Mouse (Mus musculus) retina, postnatal 1 day (tissue): ENCODE measurements around the gene Ap3b1.
A peak's percentile ranks its signal among the peaks of the same experiment; 100 is the strongest.

Source experiments
- DNase-seq: peaks from one replicate; pipeline ENCODE4 v3.0.0-alpha.2; 2012

The Ap3b1 gene

DNA sequence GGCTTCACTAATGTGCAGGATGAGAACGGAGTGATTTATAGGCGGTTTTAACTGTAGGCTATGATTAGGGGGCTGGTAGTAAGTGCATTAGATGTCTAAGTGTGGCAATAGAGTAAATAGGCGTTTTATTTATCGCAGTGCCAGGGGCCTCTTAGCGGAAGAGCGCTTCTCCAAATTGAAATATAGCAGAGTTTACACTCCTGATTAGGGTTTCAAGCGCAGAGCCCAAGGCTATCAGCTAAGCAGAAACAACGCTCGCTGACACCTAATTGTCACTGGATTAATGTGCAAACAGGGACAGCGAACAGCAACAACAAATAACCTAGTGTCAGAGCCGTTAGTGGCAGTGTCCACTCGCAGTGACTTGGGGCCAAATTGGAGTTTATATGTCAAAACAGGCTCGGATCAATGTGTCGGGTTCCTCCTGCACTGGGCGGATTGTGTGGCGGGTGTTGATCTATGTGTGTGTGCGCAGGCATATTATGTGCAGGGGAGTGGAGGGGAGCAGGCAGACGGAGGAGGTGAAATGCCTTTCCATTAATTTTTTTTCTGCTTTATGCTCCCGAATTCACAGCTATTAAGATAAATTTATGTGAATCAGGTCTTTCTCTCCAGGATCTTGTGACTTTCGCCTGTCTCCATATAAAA lies 237.8 kb downstream of the Ap3b1 start:
- peak; percentile 29 for DNase-seq

GRCm38 (mm10) chr13:94599718-94600117 lies 241.0 kb downstream of the Ap3b1 start:
- no peak for DNase-seq

DNA sequence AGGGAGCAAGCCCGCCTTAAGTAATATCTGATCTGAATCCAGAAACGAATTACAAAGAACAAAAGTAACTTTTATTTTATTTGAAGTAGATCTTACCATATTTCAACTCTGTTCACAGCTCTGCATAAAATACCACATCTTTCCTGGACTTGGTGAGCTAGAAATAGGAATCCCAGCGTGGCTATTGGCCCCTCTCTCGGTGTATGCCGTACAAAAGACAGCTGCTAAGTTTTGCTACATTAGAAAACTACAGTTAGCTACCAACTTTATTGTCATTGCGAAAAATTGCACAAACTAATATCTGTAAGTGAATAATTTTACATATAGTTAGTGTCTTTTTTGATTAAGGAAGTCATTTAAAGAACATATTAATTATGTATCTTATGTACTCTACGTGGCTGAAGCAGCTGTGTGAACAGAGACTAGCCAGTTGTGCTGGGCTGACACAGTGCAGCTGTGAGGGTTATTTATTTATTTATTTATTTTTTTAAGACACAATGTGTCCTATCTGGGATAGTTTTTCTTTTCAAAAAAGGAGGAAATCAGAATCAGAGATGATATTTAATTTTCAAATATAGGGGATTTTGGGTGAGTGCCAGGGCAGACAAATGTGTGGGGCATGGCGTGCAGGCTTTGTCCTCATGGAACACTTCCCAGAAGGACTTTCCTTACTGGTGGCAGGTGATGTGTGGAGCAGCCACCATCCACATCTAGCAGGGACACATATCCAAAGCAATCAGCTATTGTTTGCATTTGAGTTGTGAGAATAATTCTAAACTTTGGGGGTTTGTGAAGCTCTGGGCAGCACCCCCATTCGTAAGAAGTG lies 248.5 kb downstream of the Ap3b1 start:
- no peak for DNase-seq

GRCm38 (mm10) chr13:94607861-94608223 lies 249.1 kb downstream of the Ap3b1 start:
- no peak for DNase-seq

DNA sequence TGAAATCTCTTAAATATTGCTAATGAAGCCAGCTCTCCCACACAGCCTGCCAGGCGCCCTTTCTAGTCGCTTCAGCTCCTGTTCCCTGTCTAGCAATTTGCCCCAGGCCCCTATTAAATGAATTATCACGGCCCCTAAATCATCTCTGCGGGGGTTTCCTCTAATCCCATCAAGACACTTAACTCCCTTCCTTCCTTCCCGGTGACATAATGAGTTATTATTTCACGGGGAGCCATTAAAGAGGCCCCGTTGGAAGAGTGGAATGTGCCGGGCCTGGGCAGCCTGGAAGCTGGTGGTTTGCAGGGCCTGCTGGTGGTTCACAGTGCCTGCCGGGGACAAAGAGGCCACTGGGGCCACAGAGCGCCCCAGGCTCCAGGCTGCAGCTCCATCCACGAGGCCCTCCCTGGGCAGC lies 249.7 kb downstream of the Ap3b1 start:
- peak; percentile 86 for DNase-seq

GRCm38 (mm10) chr13:94608947-94609346 lies 250.2 kb downstream of the Ap3b1 start:
- DNase-seq = no peak
